Mouse (Mus musculus) stomach, embryonic 14.5 days (tissue): ENCODE data around the gene Pik3r5. TPM values are rescaled to one million over a fixed set of nuclear protein-coding genes. Genes with fewer than 3 reads are reported as not detected.

ENCODE experiments used
- ATAC-seq: fragments of 200-750 bp; cut with Nextera tagmentation; 2 replicates; pipeline ENCODE4 v1.8.0; 2017; ENCODE audit warnings: low read depth, moderate TSS enrichment; ENCODE audit not compliant: insufficient number of reproducible peaks, insufficient read depth, low FRiP score
- H3K27ac ChIP-seq: fragments of 300-500 bp; sonication (generic); 2 replicates; pipeline ENCODE4 v1.5.1; 2014; ENCODE audit warnings: mild to moderate bottlenecking, low read length, moderate library complexity, mixed read lengths
- H3K27me3 ChIP-seq: fragments of 300-500 bp; sonication (generic); 2 replicates; pipeline ENCODE4 v1.6.1; 2014; ENCODE audit warnings: low read length, control low read depth, mixed read lengths; ENCODE audit not compliant: control insufficient read depth, insufficient read depth
- H3K36me3 ChIP-seq: fragments of 300-500 bp; sonication (generic); 2 replicates; pipeline ENCODE4 v1.6.1; 2014; ENCODE audit warnings: mild to moderate bottlenecking, control low read depth, low read length, moderate library complexity, mixed read lengths; ENCODE audit not compliant: control insufficient read depth, insufficient read depth
- H3K4me1 ChIP-seq: fragments of 300-500 bp; sonication (generic); 2 replicates; pipeline ENCODE4 v1.6.1; 2014; ENCODE audit warnings: low read length, control low read depth, mixed read lengths; ENCODE audit not compliant: control insufficient read depth, insufficient read depth
- H3K4me2 ChIP-seq: fragments of 300-500 bp; sonication (generic); replicated peaks from 2 replicates; pipeline ENCODE4 v1.6.1; 2014; ENCODE audit warnings: low read depth, low read length, control low read depth
- H3K4me3 ChIP-seq: fragments of 300-500 bp; sonication (generic); 2 replicates; pipeline ENCODE4 v1.5.1; 2014; ENCODE audit warnings: low read depth, low read length, control low read depth
- H3K9ac ChIP-seq: fragments of 300-500 bp; sonication (generic); replicated peaks from 2 replicates; pipeline ENCODE4 v1.6.1; 2014; ENCODE audit warnings: low read depth, mild to moderate bottlenecking, control low read depth, low read length, moderate library complexity, mixed read lengths
- H3K9me3 ChIP-seq: fragments of 300-500 bp; sonication (generic); 2 replicates; pipeline ENCODE4 v1.6.1; 2016; ENCODE audit warnings: low read depth, low read length, control low read depth; ENCODE audit not compliant: control insufficient read depth
- WGBS: fragments of 180-500 bp; shearing (Covaris S2); extraction: QIAGEN DNeasy Blood & Tissue Kit; methylation state at CpG from one replicate; pipeline ENCODE4 v1.1.7; 2014; 5-methylcytosine and 5-hydroxymethylcytosine counted together
- polyA plus RNA-seq: library from polyadenylated mRNA; unstranded; fragments of >200 nt; fragmentation: Nextera tagmentation; extraction: Ambion mirVana; gene quantifications from 2 replicates; pipeline ENCODE4 v1.2.1, GENCODE M21; 2014

Pik3r5 gene
- polyA plus RNA-seq, 1 experiment from 2014 or later = 1.3 TPM

GRCm38 (mm10) chr11:68447242-68447641 is 15.3 kb downstream of the Pik3r5 start:
- Histone ChIP-seq H3K4me3 (no peak overlapping the region), H3K9ac (no peak overlapping the region), H3K9me3 (no peaks in the 10 kb centered on the region), H3K4me2 (no peak overlapping the region), H3K27me3 (no peaks in the 10 kb centered on the region), H3K4me1 (peaks cover 5% of the 10 kb centered on the region; the same call in 1 of the 2 replicates), H3K36me3 (no peaks in the 10 kb centered on the region), H3K27ac (no peak overlapping the region)
- no peak for ATAC-seq
- whole genome bisulfite sequencing = 80% methylated on average over 2 of the region's 2 CpGs

- ATAC-seq = no peak
- WGBS = 80% methylated on average over 7 of the region's 7 CpGs
These were observed 16.4 kb downstream of the Pik3r5 start for GRCm38 (mm10) chr11:68448356-68448755.

GRCm38 (mm10) chr11:68451282-68451735 is 19.4 kb downstream of the Pik3r5 start:
- H3K4me2 ChIP-seq = no peak overlapping the region
- WGBS = 47% methylated on average over 10 of the region's 10 CpGs
- no peaks in the 10 kb centered on the region for H3K36me3 ChIP-seq
- H3K9ac ChIP-seq = no peak overlapping the region
- H3K27me3 ChIP-seq = no peaks in the 10 kb centered on the region
- H3K4me3 ChIP-seq = no peak overlapping the region
- H3K9me3 ChIP-seq = no peaks in the 10 kb centered on the region
- no peak for ATAC-seq
- H3K27ac ChIP-seq = no peak overlapping the region
- peaks cover 5% of the 10 kb centered on the region; the same call in 1 of the 2 replicates for H3K4me1 ChIP-seq

More at GRCm38 (mm10) chr11:68448356-68448755, 16.4 kb downstream of the Pik3r5 start:
- no peak overlapping the region for H3K4me2 ChIP-seq
- no peak overlapping the region for H3K4me3 ChIP-seq
- no peaks in the 10 kb centered on the region for H3K9me3 ChIP-seq
- H3K27ac ChIP-seq = no peak overlapping the region
- H3K4me1 ChIP-seq = peaks cover 5% of the 10 kb centered on the region; the same call in 1 of the 2 replicates
- no peak overlapping the region for H3K9ac ChIP-seq
- no peaks in the 10 kb centered on the region for H3K36me3 ChIP-seq
- H3K27me3 ChIP-seq = no peaks in the 10 kb centered on the region

GRCm38 (mm10) chr11:68451747-68452405 is 20.0 kb downstream of the Pik3r5 start:
- no peak overlapping the region for H3K4me3 ChIP-seq
- peaks cover 5% of the 10 kb centered on the region; the same call in 1 of the 2 replicates for H3K4me1 ChIP-seq
- H3K9ac ChIP-seq = no peak overlapping the region
- H3K36me3 ChIP-seq = no peaks in the 10 kb centered on the region
- H3K4me2 ChIP-seq = no peak overlapping the region
- no peaks in the 10 kb centered on the region for H3K27me3 ChIP-seq
- no peak for ATAC-seq
- no peak overlapping the region for H3K27ac ChIP-seq
- 68% methylated on average over 5 of the region's 5 CpGs for WGBS
- H3K9me3 ChIP-seq = no peaks in the 10 kb centered on the region

GRCm38 (mm10) chr11:68452740-68453139 is 20.8 kb downstream of the Pik3r5 start:
- no peak for ATAC-seq
- Histone ChIP-seq H3K9ac (no peak overlapping the region), H3K9me3 (no peaks in the 10 kb centered on the region), H3K4me2 (no peak overlapping the region), H3K27me3 (no peaks in the 10 kb centered on the region), H3K4me1 (peaks cover 5% of the 10 kb centered on the region; the same call in 1 of the 2 replicates), H3K36me3 (no peaks in the 10 kb centered on the region), H3K4me3 (no peak overlapping the region), H3K27ac (no peak overlapping the region)
- WGBS = 85% methylated on average over 8 of the region's 8 CpGs

- no peaks in the 10 kb centered on the region for H3K9me3 ChIP-seq
- no peak overlapping the region for H3K27ac ChIP-seq
- no peaks in the 10 kb centered on the region for H3K36me3 ChIP-seq
- no peak overlapping the region for H3K4me2 ChIP-seq
- H3K4me3 ChIP-seq = no peak overlapping the region
- ATAC-seq = no peak
- H3K4me1 ChIP-seq = peaks cover 5% of the 10 kb centered on the region; the same call in 1 of the 2 replicates
- no peaks in the 10 kb centered on the region for H3K27me3 ChIP-seq
- WGBS = 64% methylated on average over 6 of the region's 6 CpGs
- no peak overlapping the region for H3K9ac ChIP-seq
These were observed 21.4 kb downstream of the Pik3r5 start for GRCm38 (mm10) chr11:68453301-68453700.

- no peak overlapping the region for H3K27ac ChIP-seq
These were observed 26.2 kb downstream of the Pik3r5 start for GRCm38 (mm10) chr11:68458086-68458485.

GRCm38 (mm10) chr11:68459021-68459420 is 27.1 kb downstream of the Pik3r5 start:
- no peak for ATAC-seq
- H3K27ac ChIP-seq = no peak overlapping the region
- H3K9me3 ChIP-seq = no peaks in the 10 kb centered on the region
- no peaks in the 10 kb centered on the region for H3K27me3 ChIP-seq
- no peak overlapping the region for H3K4me3 ChIP-seq
- H3K4me1 ChIP-seq = no peaks in the 10 kb centered on the region
- H3K9ac ChIP-seq = no peak overlapping the region
- 78% methylated on average over 5 of the region's 5 CpGs for WGBS
- no peak overlapping the region for H3K4me2 ChIP-seq
- H3K36me3 ChIP-seq = no peaks in the 10 kb centered on the region

More at GRCm38 (mm10) chr11:68458086-68458485, 26.2 kb downstream of the Pik3r5 start:
- H3K36me3 ChIP-seq = no peaks in the 10 kb centered on the region
- H3K4me2 ChIP-seq = no peak overlapping the region
- WGBS = 82% methylated on average over 8 of the region's 8 CpGs
- no peaks in the 10 kb centered on the region for H3K4me1 ChIP-seq
- H3K4me3 ChIP-seq = no peak overlapping the region
- no peak for ATAC-seq
- H3K27me3 ChIP-seq = no peaks in the 10 kb centered on the region
- no peak overlapping the region for H3K9ac ChIP-seq
- no peaks in the 10 kb centered on the region for H3K9me3 ChIP-seq
